Mouse (Mus musculus) neural tube, embryonic 13.5 days (tissue): ENCODE measurements around the gene Rnase11. TPM values are rescaled to one million over a fixed set of nuclear protein-coding genes. Genes with fewer than 3 reads are reported as not detected.
A peak's percentile ranks its signal among the peaks of the same experiment; 100 is the strongest.

Source experiments
- ATAC-seq: fragments of 200-750 bp; cut with Nextera tagmentation; 2 replicates; pipeline ENCODE4 v1.8.0; 2017; ENCODE audit warnings: low read depth, mild to moderate bottlenecking, moderate TSS enrichment, moderate library complexity
- H3K27ac ChIP-seq: fragments of 300-500 bp; sonication (generic); replicated peaks from 2 replicates; pipeline ENCODE4 v1.5.1; 2015; ENCODE audit warnings: moderate library complexity, mild to moderate bottlenecking, inconsistent platforms
- H3K27me3 ChIP-seq: fragments of 300-500 bp; sonication (generic); 2 replicates; pipeline ENCODE4 v1.6.1; 2015; ENCODE audit warnings: mild to moderate bottlenecking, inconsistent platforms
- H3K36me3 ChIP-seq: fragments of 300-500 bp; sonication (generic); 2 replicates; pipeline ENCODE4 v1.6.1; 2015; ENCODE audit warnings: mild to moderate bottlenecking, inconsistent platforms
- H3K4me1 ChIP-seq: fragments of 300-500 bp; sonication (generic); replicated peaks from 2 replicates; pipeline ENCODE4 v1.6.1; 2015; ENCODE audit warnings: inconsistent platforms
- H3K4me2 ChIP-seq: fragments of 300-500 bp; sonication (generic); 2 replicates; pipeline ENCODE4 v1.6.1; 2015; ENCODE audit warnings: inconsistent platforms, mild to moderate bottlenecking, moderate library complexity
- H3K4me3 ChIP-seq: fragments of 300-500 bp; sonication (generic); 2 replicates; pipeline ENCODE4 v1.5.1; 2015; ENCODE audit warnings: mild to moderate bottlenecking, inconsistent platforms
- H3K9ac ChIP-seq: fragments of 300-500 bp; sonication (generic); 2 replicates; pipeline ENCODE4 v1.6.1; 2015; ENCODE audit warnings: moderate library complexity, mild to moderate bottlenecking, inconsistent platforms
- H3K9me3 ChIP-seq: fragments of 300-500 bp; sonication (generic); 2 replicates; pipeline ENCODE4 v1.6.1; 2016; ENCODE audit warnings: inconsistent platforms
- WGBS: fragments of 180-500 bp; shearing (Covaris S2); methylation state at CpG from one replicate; pipeline ENCODE4 v1.1.7; 2015; 5-methylcytosine and 5-hydroxymethylcytosine counted together
- polyA plus RNA-seq: library from polyadenylated mRNA; unstranded; fragments of >200 nt; fragmentation: Nextera tagmentation; extraction: Ambion mirVana; gene quantifications from 2 replicates; pipeline ENCODE4 v1.2.1, GENCODE M21; 2015

The Rnase11 gene
- polyA plus RNA-seq, 1 experiment from 2014 or later, result not detected

GRCm38 (mm10) chr14:51089674-51090076 lies 39.7 kb upstream of the Rnase11 start:
- peak overlapping the region; percentile 83 for H3K27ac ChIP-seq
- peaks cover 17% of the 10 kb centered on the region for H3K4me1 ChIP-seq
- WGBS, result under 1% methylated on average over 15 of the region's 15 CpGs

GRCm38 (mm10) chr14:51088970-51089673 lies 39.2 kb upstream of the Rnase11 start:
- H3K4me1 ChIP-seq, result peaks cover 17% of the 10 kb centered on the region
- peak overlapping the region; percentile 86 for H3K4me2 ChIP-seq
- H3K4me3 ChIP-seq, result peak overlapping the region; percentile 70
- ATAC-seq, result peak; percentile 94
- peak overlapping the region; percentile 83 for H3K27ac ChIP-seq
- peaks cover 12% of the 10 kb centered on the region for H3K27me3 ChIP-seq
- WGBS, result under 1% methylated on average over 34 of the region's 34 CpGs
- H3K36me3 ChIP-seq, result no peaks in the 10 kb centered on the region
- H3K9ac ChIP-seq, result peak overlapping the region; percentile 76
- H3K9me3 ChIP-seq, result no peaks in the 10 kb centered on the region

More at GRCm38 (mm10) chr14:51089674-51090076, 39.7 kb upstream of the Rnase11 start:
- H3K27me3 ChIP-seq, result peaks cover 6% of the 10 kb centered on the region
- H3K9me3 ChIP-seq, result no peaks in the 10 kb centered on the region
- ATAC-seq, result no peak
- peak overlapping the region; percentile 76 for H3K9ac ChIP-seq
- peak overlapping the region; percentile 86 for H3K4me2 ChIP-seq
- no peaks in the 10 kb centered on the region for H3K36me3 ChIP-seq
- H3K4me3 ChIP-seq, result peak overlapping the region; percentile 70

- peak overlapping the region; percentile 76 for H3K9ac ChIP-seq
- under 1% methylated on average over 23 of the region's 23 CpGs for WGBS
- H3K27ac ChIP-seq, result peak overlapping the region; percentile 68
- peaks cover 23% of the 10 kb centered on the region for H3K4me1 ChIP-seq
- peak overlapping the region; percentile 86 for H3K4me2 ChIP-seq
- H3K9me3 ChIP-seq, result no peaks in the 10 kb centered on the region
- H3K27me3 ChIP-seq, result peaks cover 19% of the 10 kb centered on the region
- ATAC-seq, result peak; percentile 41
- H3K36me3 ChIP-seq, result no peaks in the 10 kb centered on the region
- H3K4me3 ChIP-seq, result peak overlapping the region; percentile 70
Measured at GRCm38 (mm10) chr14:51088166-51088969, 38.4 kb upstream of the Rnase11 start.

- no peaks in the 10 kb centered on the region for H3K9me3 ChIP-seq
- peak overlapping the region; percentile 46; the same call in 1 of the 2 replicates for H3K9ac ChIP-seq
- no peak for ATAC-seq
- peak overlapping the region; percentile 86 for H3K4me2 ChIP-seq
- WGBS, result 10% methylated on average over 9 of the region's 9 CpGs
- peak overlapping the region; percentile 70 for H3K4me3 ChIP-seq
- H3K36me3 ChIP-seq, result no peaks in the 10 kb centered on the region
- H3K27me3 ChIP-seq, result peaks cover 24% of the 10 kb centered on the region
- H3K27ac ChIP-seq, result no peak overlapping the region
- peaks cover 29% of the 10 kb centered on the region for H3K4me1 ChIP-seq
Measured at GRCm38 (mm10) chr14:51087762-51088161, 37.8 kb upstream of the Rnase11 start.

GRCm38 (mm10) chr14:51085911-51086310 lies 35.9 kb upstream of the Rnase11 start:
- Histone ChIP-seq H3K9me3 (no peaks in the 10 kb centered on the region), H3K4me2 (no peak overlapping the region), H3K9ac (no peak overlapping the region), H3K4me1 (peaks cover 23% of the 10 kb centered on the region), H3K27ac (no peak overlapping the region), H3K27me3 (peaks cover 30% of the 10 kb centered on the region), H3K4me3 (no peak overlapping the region), H3K36me3 (no peaks in the 10 kb centered on the region)
- ATAC-seq, result no peak
- WGBS, result 80% methylated on average over 4 of the region's 4 CpGs

- H3K4me2 ChIP-seq, result no peak overlapping the region
- peaks cover 32% of the 10 kb centered on the region for H3K27me3 ChIP-seq
- peaks cover 23% of the 10 kb centered on the region for H3K4me1 ChIP-seq
- H3K9ac ChIP-seq, result no peak overlapping the region
- H3K4me3 ChIP-seq, result no peak overlapping the region
- WGBS, result 84% methylated on average over 2 of the region's 2 CpGs
- no peaks in the 10 kb centered on the region for H3K9me3 ChIP-seq
- no peak for ATAC-seq
- no peak overlapping the region for H3K27ac ChIP-seq
- H3K36me3 ChIP-seq, result no peaks in the 10 kb centered on the region
Measured at GRCm38 (mm10) chr14:51085086-51085485, 35.1 kb upstream of the Rnase11 start.

- 11% methylated on average over 7 of the region's 7 CpGs for WGBS
- H3K4me3 ChIP-seq, result peak overlapping the region; percentile 46
- no peaks in the 10 kb centered on the region for H3K36me3 ChIP-seq
- peaks cover 20% of the 10 kb centered on the region for H3K4me1 ChIP-seq
- H3K9me3 ChIP-seq, result no peaks in the 10 kb centered on the region
- H3K9ac ChIP-seq, result no peak overlapping the region
- H3K27me3 ChIP-seq, result peaks cover 34% of the 10 kb centered on the region
- no peak for ATAC-seq
- peak overlapping the region; percentile 76 for H3K4me2 ChIP-seq
- H3K27ac ChIP-seq, result no peak overlapping the region
Measured at GRCm38 (mm10) chr14:51083805-51084204, 33.8 kb upstream of the Rnase11 start.

GRCm38 (mm10) chr14:51082599-51083581 lies 32.9 kb upstream of the Rnase11 start:
- H3K4me3 ChIP-seq, result peak overlapping the region; percentile 46
- peak; percentile 65 for ATAC-seq
- peaks cover 34% of the 10 kb centered on the region for H3K27me3 ChIP-seq
- no peaks in the 10 kb centered on the region for H3K36me3 ChIP-seq
- no peak overlapping the region for H3K27ac ChIP-seq
- H3K9ac ChIP-seq, result peak overlapping the region; percentile 69
- H3K4me1 ChIP-seq, result peaks cover 12% of the 10 kb centered on the region
- WGBS, result 2% methylated on average over 40 of the region's 40 CpGs
- H3K4me2 ChIP-seq, result peak overlapping the region; percentile 76
- no peaks in the 10 kb centered on the region for H3K9me3 ChIP-seq

GRCm38 (mm10) chr14:51081035-51081434 lies 31.1 kb upstream of the Rnase11 start:
- no peak overlapping the region for H3K27ac ChIP-seq
- no peaks in the 10 kb centered on the region for H3K36me3 ChIP-seq
- no peak overlapping the region for H3K9ac ChIP-seq
- peaks cover 34% of the 10 kb centered on the region for H3K27me3 ChIP-seq
- H3K9me3 ChIP-seq, result no peaks in the 10 kb centered on the region
- WGBS, result 89% methylated on average over 2 of the region's 2 CpGs
- ATAC-seq, result no peak
- H3K4me1 ChIP-seq, result peaks cover 12% of the 10 kb centered on the region
- no peak overlapping the region for H3K4me2 ChIP-seq
- no peak overlapping the region for H3K4me3 ChIP-seq

- Histone ChIP-seq H3K36me3 (no peaks in the 10 kb centered on the region), H3K27me3 (peaks cover 22% of the 10 kb centered on the region), H3K4me2 (no peak overlapping the region), H3K4me1 (peaks cover 12% of the 10 kb centered on the region), H3K9ac (no peak overlapping the region), H3K9me3 (no peaks in the 10 kb centered on the region), H3K4me3 (no peak overlapping the region), H3K27ac (no peak overlapping the region)
- ATAC-seq, result no peak
- 92% methylated on average over 1 of the region's 1 CpGs for WGBS
Measured at GRCm38 (mm10) chr14:51079180-51079579, 29.2 kb upstream of the Rnase11 start.

- Histone ChIP-seq H3K27ac (no peak within 1 kb of the TSS), H3K27me3 (no peaks in the 10 kb centered on the region), H3K4me3 (no peak within 1 kb of the TSS), H3K4me1 (no peaks in the 10 kb centered on the region), H3K9ac (no peak within 1 kb of the TSS), H3K4me2 (no peak within 1 kb of the TSS), H3K9me3 (no peaks in the 10 kb centered on the region), H3K36me3 (no peaks in the 10 kb centered on the region)
- no peak for ATAC-seq
- WGBS, result 85% methylated on average over 3 of the region's 3 CpGs
Measured at GRCm38 (mm10) chr14:51074335-51074734, 24.4 kb upstream of the Rnase11 start, which contains the start of gene Olfr750. Olfr750 (minus strand) TSS chr14:51074435.
